9 mouse cellular contexts compared by ENCODE assay signal in genomic region chr1:74090329-74090728, GRCm38 (mm10). TPM values are rescaled to one million over a fixed set of nuclear protein-coding genes. Genes with fewer than 3 reads are reported as not detected.
DNase-seq lines count a peak whose midpoint lies in the region; ATAC-seq and TF ChIP-seq lines count a peak whose summit lies in the region.
"Had no signal": no experiment of that assay in that cellular context is flagged by ENCODE, and none has a peak within 500 bp of the region (broad histone marks: within the 10 kb centered on the region; RNA-seq: fewer than 3 reads in every experiment).

No protein-coding gene starts in this region.

- 0 out of 2 replicates have a peak, but pooled peaks cover 4% of the 10 kb centered on the region for H3K27me3 ChIP-seq in lung, embryonic 15.5 days
- H3K27me3 ChIP-seq in intestine, embryonic 14.5 days (replicated peaks; ENCODE audit: control insufficient read depth, insufficient read depth, low read length) = no peaks in the 10 kb centered on the region
- no peaks in the 10 kb centered on the region for H3K27me3 ChIP-seq in neural tube, embryonic 14.5 days (ENCODE audit: control insufficient read depth, insufficient read depth, low read length)

- H3K9me3 ChIP-seq in lung, embryonic 15.5 days = no peaks in the 10 kb centered on the region
- no peaks in the 10 kb centered on the region for H3K9me3 ChIP-seq in intestine, embryonic 14.5 days (ENCODE audit: control insufficient read depth, low read length)
- H3K9me3 ChIP-seq in neural tube, embryonic 14.5 days (ENCODE audit: control insufficient read depth, low read length) = no peaks in the 10 kb centered on the region
- H3K9me3 ChIP-seq: liver, embryonic 15.5 days had no signal

- intact Hi-C loops in gastrocnemius, adult 2 months (cut with DNase I) = no loop called here

- H3K4me1 ChIP-seq in lung, embryonic 15.5 days = peaks cover 60% of the 10 kb centered on the region
- H3K4me1 ChIP-seq in intestine, embryonic 14.5 days (replicated peaks; ENCODE audit: control insufficient read depth, insufficient read depth, low read length) = peaks cover 21% of the 10 kb centered on the region
- H3K4me1 ChIP-seq in neural tube, embryonic 14.5 days (ENCODE audit: control insufficient read depth, insufficient read depth, low read length) = peaks cover 7% of the 10 kb centered on the region; the same call in 1 of the 2 replicates
- H3K4me1 ChIP-seq: liver, embryonic 15.5 days had no signal

- H3K4me3 ChIP-seq in gastrocnemius, adult 2 months = peak overlapping the region; percentile 69
- H3K4me3 ChIP-seq in lung, embryonic 15.5 days = peak overlapping the region; percentile 37
- peak overlapping the region; percentile 32 for H3K4me3 ChIP-seq in intestine, embryonic 14.5 days (ENCODE audit: low read depth, low read length)
- H3K4me3 ChIP-seq in neural tube, embryonic 14.5 days (ENCODE audit: low read depth, low read length) = no peak overlapping the region; the same call in 1 of the 2 replicates
- H3K4me3 ChIP-seq: liver, embryonic 15.5 days had no signal

- WGBS in lung, embryonic 15.5 days = 32% methylated on average over 7 of the region's 7 CpGs
- 37% methylated on average over 7 of the region's 7 CpGs for WGBS in intestine, embryonic 14.5 days
- WGBS in neural tube, embryonic 14.5 days = 68% methylated on average over 7 of the region's 7 CpGs

- no peaks in the 10 kb centered on the region for H3K36me3 ChIP-seq in lung, embryonic 15.5 days
- no peaks in the 10 kb centered on the region for H3K36me3 ChIP-seq in intestine, embryonic 14.5 days (ENCODE audit: control insufficient read depth, insufficient read depth, low read length)
- no peaks in the 10 kb centered on the region for H3K36me3 ChIP-seq in neural tube, embryonic 14.5 days (ENCODE audit: control insufficient read depth, insufficient read depth, low read length)
- H3K36me3 ChIP-seq: liver, embryonic 15.5 days had no signal

- TF ChIP-seq CTCF in gastrocnemius, adult 2 months (IDR thresholded peaks at IDR 0.05) = no peak

- DNase-seq in gastrocnemius, adult 2 months = no peak
- no peak for DNase-seq in gastrocnemius, adult 8-10 months (ENCODE audit: low spot score in 2 of 2)
- DNase-seq in lung, adult 18-20 months = no peak
- DNase-seq in intestine, embryonic 14.5 days (ENCODE audit: low spot score) = no peak
- DNase-seq in adrenal gland, postnatal 14 days = no peak
- DNase-seq in thymus, postnatal 25 days = no peak

- peak overlapping the region; percentile 40 for H3K9ac ChIP-seq in lung, embryonic 15.5 days
- H3K9ac ChIP-seq in intestine, embryonic 14.5 days (ENCODE audit: low read length) = peak overlapping the region; percentile 39
- no peak overlapping the region for H3K9ac ChIP-seq in neural tube, embryonic 14.5 days (replicated peaks; ENCODE audit: low read depth, low read length)
- H3K9ac ChIP-seq: liver, embryonic 15.5 days had no signal

- peak overlapping the region; percentile 61 for H3K4me2 ChIP-seq in lung, embryonic 15.5 days
- H3K4me2 ChIP-seq in intestine, embryonic 14.5 days (ENCODE audit: low read length) = peak overlapping the region; percentile 41
- H3K4me2 ChIP-seq in neural tube, embryonic 14.5 days (ENCODE audit: low read depth, low read length) = peak overlapping the region; percentile 14; the same call in 1 of the 2 replicates
- H3K4me2 ChIP-seq: liver, embryonic 15.5 days had no signal

- ATAC-seq in lung, embryonic 15.5 days (ENCODE audit: borderline replicate concordance, extremely low read depth, low FRiP score, low TSS enrichment) = no peak
- ATAC-seq in intestine, embryonic 14.5 days (replicated peaks; ENCODE audit: low FRiP score, low TSS enrichment, low read depth) = no peak
- no peak for ATAC-seq in neural tube, embryonic 14.5 days (ENCODE audit: low read depth)

- H3K27ac ChIP-seq in gastrocnemius, adult 2 months = peak overlapping the region; percentile 67
- no peak overlapping the region for H3K27ac ChIP-seq in lung, embryonic 15.5 days
- H3K27ac ChIP-seq in intestine, embryonic 14.5 days (ENCODE audit: low read depth) = 0 out of 2 replicates have a peak overlapping the region, but pooled peaks have one; percentile 69
- no peak overlapping the region for H3K27ac ChIP-seq in neural tube, embryonic 14.5 days (ENCODE audit: low read depth, low read length)
- H3K27ac ChIP-seq: liver, embryonic 15.5 days had no signal

RNA-seq across cellular contexts. Expression of gene Tns1, which starts 33.9 kb away (rescaled TPM):
- total RNA-seq in gastrocnemius, adult 2 months (2021) = 100 to 1,000 TPM; 294 to 305 TPM
- total RNA-seq in gastrocnemius, adult 8-10 months (2022) = 100 to 1,000 TPM; 217 to 331 (median 279) TPM
- 104 and 130 TPM in 2 replicates for polyA plus RNA-seq in lung, embryonic 15.5 days (2015; fragmentation: Nextera tagmentation; extraction: Ambion mirVana)
- polyA plus RNA-seq in intestine, embryonic 14.5 days (2014; fragmentation: Nextera tagmentation; extraction: Ambion mirVana) = 27.2 and 28.7 TPM in 2 replicates
- 11.3 and 12.7 TPM in 2 replicates for polyA plus RNA-seq in neural tube, embryonic 14.5 days (2014; fragmentation: Nextera tagmentation; extraction: Ambion mirVana)
- 325 and 411 TPM in 2 replicates for total RNA-seq in adrenal gland, postnatal 14 days (2021)

RNA-seq across cellular contexts. Expression of gene Rufy4, which starts 35.0 kb away (rescaled TPM):
- under 1 TPM in 1 of 2 experiments, not detected in 1; 0.08 TPM for total RNA-seq in gastrocnemius, adult 2 months (2021)
- total RNA-seq in gastrocnemius, adult 8-10 months (2022) = not detected
- 0.35 and 0.41 TPM in 2 replicates for polyA plus RNA-seq in lung, embryonic 15.5 days (2015; fragmentation: Nextera tagmentation; extraction: Ambion mirVana)
- polyA plus RNA-seq in intestine, embryonic 14.5 days (2014; fragmentation: Nextera tagmentation; extraction: Ambion mirVana) = 0.08 and 0.42 TPM in 2 replicates
- 0.15 and 0.22 TPM in 2 replicates for polyA plus RNA-seq in neural tube, embryonic 14.5 days (2014; fragmentation: Nextera tagmentation; extraction: Ambion mirVana)
- total RNA-seq in adrenal gland, postnatal 14 days (2021) = 3.6 and 4.1 TPM in 2 replicates
- polyA plus RNA-seq: liver, embryonic 15.5 days had no signal

Comparison
In these comparisons a context has a peak if more than half of its experiments do, and no peak if none do; other contexts are left out.
1. H3K27ac ChIP-seq: peak in gastrocnemius, adult 2 months (single experiment) and intestine, embryonic 14.5 days (single experiment); none in lung, embryonic 15.5 days (single experiment) and neural tube, embryonic 14.5 days (single experiment).
2. Peak in every context shown above with its lines, with median percentiles within 50 percentile points of each other: H3K4me2 ChIP-seq.